Mouse (Mus musculus) midbrain, embryonic 10.5 days (tissue): ENCODE results near the gene Slc13a2. TPM values are rescaled to one million over a fixed set of nuclear protein-coding genes. Genes with fewer than 3 reads are reported as not detected.

Experiments used
- DNase-seq: peaks from one replicate; pipeline ENCODE4 v3.0.0-alpha.2; 2017; ENCODE audit warnings: low spot score
- H3K27ac ChIP-seq: fragments of 300-500 bp; sonication (generic); replicated peaks from 2 replicates; pipeline ENCODE4 v1.5.1; 2016; ENCODE audit warnings: mild to moderate bottlenecking
- H3K27me3 ChIP-seq: fragments of 300-500 bp; sonication (generic); 2 replicates; pipeline ENCODE4 v1.6.1; 2016; ENCODE audit warnings: low read depth, mild to moderate bottlenecking; ENCODE audit not compliant: poor library complexity, severe bottlenecking
- H3K36me3 ChIP-seq: fragments of 300-500 bp; sonication (generic); 2 replicates; pipeline ENCODE4 v1.6.1; 2016; ENCODE audit warnings: mild to moderate bottlenecking, moderate library complexity
- H3K4me1 ChIP-seq: fragments of 300-500 bp; sonication (generic); 2 replicates; pipeline ENCODE4 v1.6.1; 2016
- H3K4me3 ChIP-seq: fragments of 300-500 bp; sonication (generic); 2 replicates; pipeline ENCODE4 v1.5.1; 2016; ENCODE audit warnings: mild to moderate bottlenecking, moderate library complexity
- H3K9me3 ChIP-seq: fragments of 300-500 bp; sonication (generic); replicated peaks from 2 replicates; pipeline ENCODE4 v1.6.1; 2016; ENCODE audit warnings: mild to moderate bottlenecking
- WGBS: fragments of 180-500 bp; shearing (Covaris S2); methylation state at CpG from one replicate; pipeline ENCODE4 v1.1.7; 2016; 5-methylcytosine and 5-hydroxymethylcytosine counted together
- polyA plus RNA-seq: library from polyadenylated mRNA; unstranded; fragments of >200 nt; fragmentation: Nextera tagmentation; extraction: Ambion mirVana; gene quantifications from 2 replicates; pipeline ENCODE4 v1.2.1, GENCODE M21; 2016

The Slc13a2 gene
- not detected in 2 replicates for polyA plus RNA-seq

- Histone ChIP-seq H3K4me1 (peaks cover 6% of the 10 kb centered on the region; the same call in 1 of the 2 replicates), H3K27me3 (peaks cover 8% of the 10 kb centered on the region), H3K36me3 (no peaks in the 10 kb centered on the region), H3K9me3 (no peaks in the 10 kb centered on the region), H3K27ac (no peak within 1 kb of the TSS), H3K4me3 (no peak within 1 kb of the TSS)
- DNase-seq = no peak
- 41% methylated on average over 13 of the region's 13 CpGs for WGBS
Measured at GRCm38 (mm10) chr11:78422055-78422819, at the start of gene Slc13a2. Gene Slc13a2 (minus strand): TSS chr11:78422217.

- Histone ChIP-seq H3K27me3 (no peaks in the 10 kb centered on the region), H3K4me1 (peaks cover 6% of the 10 kb centered on the region), H3K9me3 (no peaks in the 10 kb centered on the region), H3K36me3 (peaks cover 48% of the 10 kb centered on the region), H3K4me3 (no peak overlapping the region), H3K27ac (no peak overlapping the region)
- no peak for DNase-seq
- WGBS = 91% methylated on average over 10 of the region's 10 CpGs
Measured at GRCm38 (mm10) chr11:78471326-78472103, 49.5 kb upstream of the Slc13a2 start.

GRCm38 (mm10) chr11:78467932-78468331 lies 45.9 kb upstream of the Slc13a2 start:
- DNase-seq = no peak
- H3K27me3 ChIP-seq = 0 out of 2 replicates have a peak, but pooled peaks cover 8% of the 10 kb centered on the region
- peaks cover 34% of the 10 kb centered on the region for H3K4me1 ChIP-seq
- no peak overlapping the region for H3K4me3 ChIP-seq
- H3K27ac ChIP-seq = no peak overlapping the region
- no peaks in the 10 kb centered on the region for H3K9me3 ChIP-seq
- peaks cover 31% of the 10 kb centered on the region for H3K36me3 ChIP-seq
- WGBS = 75% methylated on average over 3 of the region's 3 CpGs

- H3K4me1 ChIP-seq = peaks cover 38% of the 10 kb centered on the region
- no peak overlapping the region for H3K4me3 ChIP-seq
- H3K36me3 ChIP-seq = peaks cover 27% of the 10 kb centered on the region
- 90% methylated on average over 7 of the region's 7 CpGs for WGBS
- no peaks in the 10 kb centered on the region for H3K9me3 ChIP-seq
- H3K27me3 ChIP-seq = 0 out of 2 replicates have a peak, but pooled peaks cover 8% of the 10 kb centered on the region
- DNase-seq = no peak
- H3K27ac ChIP-seq = no peak overlapping the region
Measured at GRCm38 (mm10) chr11:78467515-78467914, 45.5 kb upstream of the Slc13a2 start.

- Histone ChIP-seq H3K27ac (peak overlapping the region; percentile 97), H3K36me3 (peaks cover 16% of the 10 kb centered on the region), H3K4me3 (peak overlapping the region; percentile 82), H3K27me3 (0 out of 2 replicates have a peak, but pooled peaks cover 8% of the 10 kb centered on the region), H3K4me1 (peaks cover 39% of the 10 kb centered on the region), H3K9me3 (no peaks in the 10 kb centered on the region)
- WGBS = 56% methylated on average over 23 of the region's 23 CpGs
- DNase-seq = peak; percentile 22
Measured at GRCm38 (mm10) chr11:78466242-78466912, 44.4 kb upstream of the Slc13a2 start.

- under 1% methylated on average over 41 of the region's 41 CpGs for WGBS
Measured at GRCm38 (mm10) chr11:78465568-78466180, 43.7 kb upstream of the Slc13a2 start, which contains the start of gene Slc46a1. Gene Slc46a1 (plus strand): TSS chr11:78465697.

GRCm38 (mm10) chr11:78465116-78465515 lies 43.1 kb upstream of the Slc13a2 start:
- H3K36me3 ChIP-seq = peaks cover 5% of the 10 kb centered on the region; the same call in 1 of the 2 replicates
- 47% methylated on average over 9 of the region's 9 CpGs for WGBS
- peak overlapping the region; percentile 97 for H3K27ac ChIP-seq
- H3K4me1 ChIP-seq = peaks cover 39% of the 10 kb centered on the region
- H3K9me3 ChIP-seq = no peaks in the 10 kb centered on the region
- H3K27me3 ChIP-seq = 0 out of 2 replicates have a peak, but pooled peaks cover 8% of the 10 kb centered on the region
- peak overlapping the region; percentile 82 for H3K4me3 ChIP-seq
- DNase-seq = peak; percentile 20

More at GRCm38 (mm10) chr11:78465568-78466180, 43.7 kb upstream of the Slc13a2 start, which contains the start of gene Slc46a1:
- Histone ChIP-seq H3K27ac (peak within 1 kb of the TSS; percentile 97), H3K4me1 (peaks cover 39% of the 10 kb centered on the region), H3K36me3 (peaks cover 10% of the 10 kb centered on the region; the same call in 1 of the 2 replicates), H3K4me3 (peak within 1 kb of the TSS; percentile 82), H3K9me3 (no peaks in the 10 kb centered on the region), H3K27me3 (0 out of 2 replicates have a peak, but pooled peaks cover 8% of the 10 kb centered on the region)
- peak; percentile 82 for DNase-seq

- Histone ChIP-seq H3K36me3 (no peaks in the 10 kb centered on the region), H3K4me3 (no peak overlapping the region), H3K4me1 (peaks cover 39% of the 10 kb centered on the region), H3K9me3 (no peaks in the 10 kb centered on the region), H3K27me3 (0 out of 2 replicates have a peak, but pooled peaks cover 8% of the 10 kb centered on the region), H3K27ac (no peak overlapping the region)
- DNase-seq = no peak
- 74% methylated on average over 13 of the region's 13 CpGs for WGBS
Measured at GRCm38 (mm10) chr11:78463286-78464036, 41.4 kb upstream of the Slc13a2 start.

- Histone ChIP-seq H3K4me3 (no peak overlapping the region), H3K27ac (no peak overlapping the region), H3K27me3 (0 out of 2 replicates have a peak, but pooled peaks cover 8% of the 10 kb centered on the region), H3K36me3 (no peaks in the 10 kb centered on the region), H3K9me3 (no peaks in the 10 kb centered on the region), H3K4me1 (peaks cover 39% of the 10 kb centered on the region)
- WGBS = 84% methylated on average over 5 of the region's 5 CpGs
- DNase-seq = no peak
Measured at GRCm38 (mm10) chr11:78462669-78463068, 40.7 kb upstream of the Slc13a2 start.

- Histone ChIP-seq H3K9me3 (no peaks in the 10 kb centered on the region), H3K4me1 (peaks cover 37% of the 10 kb centered on the region), H3K4me3 (no peak overlapping the region), H3K27ac (no peak overlapping the region), H3K27me3 (0 out of 2 replicates have a peak, but pooled peaks cover 8% of the 10 kb centered on the region), H3K36me3 (no peaks in the 10 kb centered on the region)
- DNase-seq = no peak
- WGBS = 77% methylated on average over 1 of the region's 1 CpGs
Measured at GRCm38 (mm10) chr11:78461894-78462293, 39.9 kb upstream of the Slc13a2 start.

- 86% methylated on average over 17 of the region's 17 CpGs for WGBS
- H3K4me3 ChIP-seq = no peak overlapping the region
- H3K27ac ChIP-seq = no peak overlapping the region
- H3K4me1 ChIP-seq = peaks cover 15% of the 10 kb centered on the region
- 0 out of 2 replicates have a peak, but pooled peaks cover under 1% of the 10 kb centered on the region for H3K27me3 ChIP-seq
- H3K36me3 ChIP-seq = no peaks in the 10 kb centered on the region
- DNase-seq = no peak
- H3K9me3 ChIP-seq = no peaks in the 10 kb centered on the region
Measured at GRCm38 (mm10) chr11:78458740-78459139, 36.7 kb upstream of the Slc13a2 start.
